Mouse (Mus musculus): Measurements from ENCODE around the gene Msx3. TPM values are rescaled to one million over a fixed set of nuclear protein-coding genes. Genes with fewer than 3 reads are reported as not detected.

Gene Msx3
- not detected for polyA plus RNA-seq (2014; fragmentation: Illumina TruSeq; extraction: RNeasy Lipid Tissue Mini Kit (QIAGEN cat#74804); ENCODE audit: insufficient read depth, low read depth, low replicate concordance)

GRCm38 (mm10) chr7:140048361-140049114 is at the start of gene Msx3:
Msx3 (minus strand) TSS chr7:140049089.

GRCm38 (mm10) chr7:140092924-140093528 is 44.1 kb upstream of the Msx3 start, which contains the start of gene Prap1:
Prap1 (plus strand) TSS chr7:140093395.

GRCm38 (mm10) chr7:140082242-140082678 is 33.4 kb upstream of the Msx3 start, which contains the start of gene Caly:
Caly (minus strand) TSS chr7:140082548.

GRCm38 (mm10) chr7:140036281-140037170 is 12.4 kb downstream of the Msx3 start, which contains the start of the genes Zfp511 and Tubgcp2:
Zfp511 (plus strand) TSS chr7:140036391.
Tubgcp2 (minus strand) TSS chr7:140036669.

Other genes starting within 250 kb of the Msx3 start
- not detected for gene Adgra1, start 214.9 kb downstream of the Msx3 start, polyA plus RNA-seq (2014; fragmentation: Illumina TruSeq; extraction: RNeasy Lipid Tissue Mini Kit (QIAGEN cat#74804); ENCODE audit: insufficient read depth, low read depth, low replicate concordance)
- gene Kndc1, start 154.4 kb downstream of the Msx3 start, polyA plus RNA-seq (2014; fragmentation: Illumina TruSeq; extraction: RNeasy Lipid Tissue Mini Kit (QIAGEN cat#74804); ENCODE audit: insufficient read depth, low read depth, low replicate concordance) = 2.2 TPM
- not detected for gene Utf1, start 105.3 kb downstream of the Msx3 start, polyA plus RNA-seq (2014; fragmentation: Illumina TruSeq; extraction: RNeasy Lipid Tissue Mini Kit (QIAGEN cat#74804); ENCODE audit: insufficient read depth, low read depth, low replicate concordance)
- 4.6 TPM for gene 6430531B16Rik, start 70.3 kb downstream of the Msx3 start, polyA plus RNA-seq (2014; fragmentation: Illumina TruSeq; extraction: RNeasy Lipid Tissue Mini Kit (QIAGEN cat#74804); ENCODE audit: insufficient read depth, low read depth, low replicate concordance)
- gene Adam8, start 56.5 kb downstream of the Msx3 start, polyA plus RNA-seq (2014; fragmentation: Illumina TruSeq; extraction: RNeasy Lipid Tissue Mini Kit (QIAGEN cat#74804); ENCODE audit: insufficient read depth, low read depth, low replicate concordance) = 6.5 TPM
- gene Zfp511, start 12.7 kb downstream of the Msx3 start, polyA plus RNA-seq (2014; fragmentation: Illumina TruSeq; extraction: RNeasy Lipid Tissue Mini Kit (QIAGEN cat#74804); ENCODE audit: insufficient read depth, low read depth, low replicate concordance) = 13.9 TPM
- gene Tubgcp2, start 12.4 kb downstream of the Msx3 start, polyA plus RNA-seq (2014; fragmentation: Illumina TruSeq; extraction: RNeasy Lipid Tissue Mini Kit (QIAGEN cat#74804); ENCODE audit: insufficient read depth, low read depth, low replicate concordance) = 8.3 TPM
- gene Caly, start 33.5 kb upstream of the Msx3 start, polyA plus RNA-seq (2014; fragmentation: Illumina TruSeq; extraction: RNeasy Lipid Tissue Mini Kit (QIAGEN cat#74804); ENCODE audit: insufficient read depth, low read depth, low replicate concordance) = not detected
- gene Prap1, start 44.3 kb upstream of the Msx3 start, polyA plus RNA-seq (2014; fragmentation: Illumina TruSeq; extraction: RNeasy Lipid Tissue Mini Kit (QIAGEN cat#74804); ENCODE audit: insufficient read depth, low read depth, low replicate concordance) = not detected
- 29.5 TPM for gene Fuom, start 53.4 kb upstream of the Msx3 start, polyA plus RNA-seq (2014; fragmentation: Illumina TruSeq; extraction: RNeasy Lipid Tissue Mini Kit (QIAGEN cat#74804); ENCODE audit: insufficient read depth, low read depth, low replicate concordance)
- gene Paox, start 66.7 kb upstream of the Msx3 start, polyA plus RNA-seq (2014; fragmentation: Illumina TruSeq; extraction: RNeasy Lipid Tissue Mini Kit (QIAGEN cat#74804); ENCODE audit: insufficient read depth, low read depth, low replicate concordance) = 8.8 TPM
- gene Echs1, start 67.4 kb upstream of the Msx3 start, polyA plus RNA-seq (2014; fragmentation: Illumina TruSeq; extraction: RNeasy Lipid Tissue Mini Kit (QIAGEN cat#74804); ENCODE audit: insufficient read depth, low read depth, low replicate concordance) = 97.0 TPM
- gene Mtg1, start 88.5 kb upstream of the Msx3 start, polyA plus RNA-seq (2014; fragmentation: Illumina TruSeq; extraction: RNeasy Lipid Tissue Mini Kit (QIAGEN cat#74804); ENCODE audit: insufficient read depth, low read depth, low replicate concordance) = 12.7 TPM
- gene Sprn, start 105.8 kb upstream of the Msx3 start, polyA plus RNA-seq (2014; fragmentation: Illumina TruSeq; extraction: RNeasy Lipid Tissue Mini Kit (QIAGEN cat#74804); ENCODE audit: insufficient read depth, low read depth, low replicate concordance) = not detected
- not detected for gene Olfr522, start 115.7 kb upstream of the Msx3 start, polyA plus RNA-seq (2014; fragmentation: Illumina TruSeq; extraction: RNeasy Lipid Tissue Mini Kit (QIAGEN cat#74804); ENCODE audit: insufficient read depth, low read depth, low replicate concordance)
- gene Olfr523, start 124.1 kb upstream of the Msx3 start, polyA plus RNA-seq (2014; fragmentation: Illumina TruSeq; extraction: RNeasy Lipid Tissue Mini Kit (QIAGEN cat#74804); ENCODE audit: insufficient read depth, low read depth, low replicate concordance) = not detected
- gene Olfr524, start 156.9 kb upstream of the Msx3 start, polyA plus RNA-seq (2014; fragmentation: Illumina TruSeq; extraction: RNeasy Lipid Tissue Mini Kit (QIAGEN cat#74804); ENCODE audit: insufficient read depth, low read depth, low replicate concordance) = not detected
- 0.48 TPM for gene Cd163l1, start 169.2 kb upstream of the Msx3 start, polyA plus RNA-seq (2014; fragmentation: Illumina TruSeq; extraction: RNeasy Lipid Tissue Mini Kit (QIAGEN cat#74804); ENCODE audit: insufficient read depth, low read depth, low replicate concordance)
- gene 5830411N06Rik, start 198.2 kb upstream of the Msx3 start, polyA plus RNA-seq (2014; fragmentation: Illumina TruSeq; extraction: RNeasy Lipid Tissue Mini Kit (QIAGEN cat#74804); ENCODE audit: insufficient read depth, low read depth, low replicate concordance) = 0.30 TPM

All from lung, adult 10 weeks (tissue).